ENCODE assay signal across 16 mouse cellular contexts in genomic region chr16:55817717-55818515, GRCm38 (mm10). TPM values are rescaled to one million over a fixed set of nuclear protein-coding genes. Genes with fewer than 3 reads are reported as not detected.
DNase-seq lines count a peak whose midpoint lies in the region; ATAC-seq and TF ChIP-seq lines count a peak whose summit lies in the region.
"Had no signal": no experiment of that assay in that cellular context is flagged by ENCODE, and none has a peak within 500 bp of the region (broad histone marks: within the 10 kb centered on the region; RNA-seq: fewer than 3 reads in every experiment).

No protein-coding gene starts in this region.

- H3K9ac ChIP-seq in kidney, embryonic 14.5 days (ENCODE audit: low read depth, low read length) = no peak overlapping the region
- no peak overlapping the region for H3K9ac ChIP-seq in intestine, embryonic 15.5 days
- H3K9ac ChIP-seq in stomach, postnatal 0 days (ENCODE audit: low read length) = 0 out of 2 replicates have a peak overlapping the region, but pooled peaks have one; percentile 18
- H3K9ac ChIP-seq: hindbrain, embryonic 13.5 days; limb, embryonic 13.5 days; lung, embryonic 14.5 days; neural tube, embryonic 12.5 days had no signal

- WGBS in kidney, embryonic 14.5 days = 94% methylated on average over 28 of the region's 28 CpGs
- 75% methylated on average over 28 of the region's 28 CpGs for WGBS in lung, adult 2 months
- 87% methylated on average over 28 of the region's 28 CpGs for WGBS in intestine, embryonic 15.5 days
- whole genome bisulfite sequencing in stomach, postnatal 0 days = 86% methylated on average over 28 of the region's 28 CpGs

- no peak overlapping the region for H3K4me2 ChIP-seq in kidney, embryonic 14.5 days (replicated peaks; ENCODE audit: low read depth, low read length)
- peak overlapping the region; percentile 78; the same call in 1 of the 2 replicates for H3K4me2 ChIP-seq in intestine, embryonic 15.5 days (replicated peaks)
- H3K4me2 ChIP-seq in stomach, postnatal 0 days (replicated peaks; ENCODE audit: low read depth) = peak overlapping the region; percentile 74
- H3K4me2 ChIP-seq: hindbrain, embryonic 13.5 days had no signal

- no peak overlapping the region for H3K27ac ChIP-seq in kidney, embryonic 14.5 days (ENCODE audit: low read depth, low read length)
- H3K27ac ChIP-seq in intestine, embryonic 15.5 days = no peak overlapping the region
- H3K27ac ChIP-seq in stomach, postnatal 0 days (replicated peaks) = peak overlapping the region; percentile 35; the same call in 1 of the 2 replicates
- H3K27ac ChIP-seq: hindbrain, embryonic 13.5 days; limb, embryonic 13.5 days; neural tube, embryonic 12.5 days had no signal

- DNase-seq in kidney, adult 18-20 months = peak; percentile 28
- no peak for DNase-seq in lung, adult 2 months
- no peak for DNase-seq in lung, postnatal 36 days
- peak; percentile 27 for DNase-seq in stomach, postnatal 0 days (ENCODE audit: low spot score)
- no peak for DNase-seq in heart, postnatal 25 days (ENCODE audit: low spot score)
- DNase-seq: cerebellum, adult 9-11 months; gastrocnemius, postnatal 10 days; lung, embryonic 14.5 days; right cerebral cortex, postnatal 25 days; thymus, postnatal 36 days had no signal

- intact Hi-C loops in heart, postnatal 25 days (cut with DNase I) = no loop called here

- H3K4me1 ChIP-seq in kidney, embryonic 14.5 days (ENCODE audit: control insufficient read depth, insufficient read depth, low read length) = peaks cover 8% of the 10 kb centered on the region; the same call in 1 of the 2 replicates
- peaks cover 8% of the 10 kb centered on the region for H3K4me1 ChIP-seq in lung, adult 2 months (ENCODE audit: control insufficient read depth, insufficient read depth, low read length)
- H3K4me1 ChIP-seq in intestine, embryonic 15.5 days (replicated peaks) = 0 out of 2 replicates have a peak, but pooled peaks cover 3% of the 10 kb centered on the region
- H3K4me1 ChIP-seq in stomach, postnatal 0 days (replicated peaks; ENCODE audit: control insufficient read depth, insufficient read depth) = no peaks in the 10 kb centered on the region

- no peaks in the 10 kb centered on the region for H3K9me3 ChIP-seq in kidney, embryonic 14.5 days (ENCODE audit: control insufficient read depth, low read length)
- no peaks in the 10 kb centered on the region for H3K9me3 ChIP-seq in intestine, embryonic 15.5 days
- no peaks in the 10 kb centered on the region for H3K9me3 ChIP-seq in stomach, postnatal 0 days (ENCODE audit: control insufficient read depth, low read length)
- H3K9me3 ChIP-seq: hindbrain, embryonic 13.5 days; limb, embryonic 13.5 days; megakaryocyte, embryonic 14.5 days; neural tube, embryonic 12.5 days had no signal

- no peak overlapping the region for H3K4me3 ChIP-seq in kidney, embryonic 14.5 days (ENCODE audit: low read length)
- peak overlapping the region; percentile 8 for H3K4me3 ChIP-seq in lung, adult 2 months (replicated peaks; ENCODE audit: extremely low read depth, low read depth, low read length)
- no peak overlapping the region for H3K4me3 ChIP-seq in intestine, embryonic 15.5 days (replicated peaks)
- peak overlapping the region; percentile 12; the same call in 1 of the 2 replicates for H3K4me3 ChIP-seq in stomach, postnatal 0 days (ENCODE audit: low read depth, low read length)
- H3K4me3 ChIP-seq: hindbrain, embryonic 13.5 days; limb, embryonic 13.5 days; megakaryocyte, embryonic 14.5 days; neural tube, embryonic 12.5 days had no signal

- no peak for TF ChIP-seq POLR2A in lung, adult 2 months (IDR thresholded peaks at IDR 0.05; ENCODE audit: borderline replicate concordance, extremely low read depth, low read depth, low read length)

- peaks cover 53% of the 10 kb centered on the region for H3K36me3 ChIP-seq in kidney, embryonic 14.5 days (ENCODE audit: control insufficient read depth, insufficient read depth, low read length)
- H3K36me3 ChIP-seq in intestine, embryonic 15.5 days = peaks cover 25% of the 10 kb centered on the region
- peaks cover 31% of the 10 kb centered on the region for H3K36me3 ChIP-seq in stomach, postnatal 0 days (ENCODE audit: control insufficient read depth, insufficient read depth, low read length)

- TF ChIP-seq CTCF in lung, adult 2 months (IDR thresholded peaks at IDR 0.05; ENCODE audit: insufficient read depth, low read length) = no peak
- no peak for TF ChIP-seq CTCF in stomach, postnatal 0 days (IDR thresholded peaks at IDR 0.05; ENCODE audit: low read depth)

- TF ChIP-seq EP300 in stomach, postnatal 0 days (optimal IDR thresholded peaks at IDR 0.05) = no peak

- no peak for ATAC-seq in kidney, embryonic 14.5 days (ENCODE audit: low FRiP score, low TSS enrichment)
- no peak for ATAC-seq in intestine, embryonic 15.5 days
- no peak for ATAC-seq in stomach, postnatal 0 days (ENCODE audit: low FRiP score, low TSS enrichment)

- no peaks in the 10 kb centered on the region for H3K27me3 ChIP-seq in kidney, embryonic 14.5 days (ENCODE audit: control insufficient read depth, insufficient read depth, low read length)
- H3K27me3 ChIP-seq in intestine, embryonic 15.5 days (replicated peaks) = no peaks in the 10 kb centered on the region
- no peaks in the 10 kb centered on the region for H3K27me3 ChIP-seq in stomach, postnatal 0 days (ENCODE audit: control insufficient read depth, insufficient read depth, low read length)
- H3K27me3 ChIP-seq: limb, embryonic 13.5 days; megakaryocyte, embryonic 14.5 days; neural tube, embryonic 12.5 days had no signal

RNA-seq across cellular contexts. Expression of gene Nfkbiz, which starts 20.8 kb away (rescaled TPM):
- 3.9 and 4.4 TPM in 2 replicates for polyA plus RNA-seq in kidney, embryonic 14.5 days (2014; fragmentation: Nextera tagmentation; extraction: Ambion mirVana)
- polyA plus RNA-seq in lung, adult 2 months (2012; rRNA removed) = 13.4 and 15.3 TPM in 2 replicates
- 8.7 and 8.8 TPM in 2 replicates for polyA plus RNA-seq in intestine, embryonic 15.5 days (2015; fragmentation: Nextera tagmentation; extraction: Ambion mirVana)
- polyA plus RNA-seq in stomach, postnatal 0 days (2015; fragmentation: Nextera tagmentation; extraction: Ambion mirVana) = 9.0 and 9.1 TPM in 2 replicates
- 1 to 10 TPM; 2.2 to 2.3 TPM for total RNA-seq in heart, postnatal 25 days (2021)

Comparison
In these comparisons a context has a peak if more than half of its experiments do, and no peak if none do; other contexts are left out.
1. DNase-seq: peak in kidney, adult 18-20 months (single experiment) and stomach, postnatal 0 days (single experiment); none in lung, adult 2 months (single experiment), lung, postnatal 36 days (single experiment) and heart, postnatal 25 days (single experiment).
2. H3K4me3 ChIP-seq: peak in lung, adult 2 months (single experiment) and stomach, postnatal 0 days (single experiment); none in kidney, embryonic 14.5 days (single experiment) and intestine, embryonic 15.5 days (single experiment).